Mouse (Mus musculus) lung, adult 2 months (tissue): ENCODE measurements around the gene Cdkal1. TPM values are rescaled to one million over a fixed set of nuclear protein-coding genes. Genes with fewer than 3 reads are reported as not detected.
A peak's percentile ranks its signal among the peaks of the same experiment; 100 is the strongest.

ENCODE experiments used
- DNase-seq: peaks from one replicate; pipeline ENCODE4 v3.0.0; 2022
- H3K4me1 ChIP-seq: fragments of 200-500 bp; 2 replicates; pipeline ENCODE4 v1.6.1; 2011; ENCODE audit warnings: low read length; ENCODE audit not compliant: control insufficient read depth, insufficient read depth
- H3K4me3 ChIP-seq: fragments of 200-500 bp; replicated peaks from 2 replicates; pipeline ENCODE3; 2011; ENCODE audit warnings: low read depth, mild to moderate bottlenecking, control low read depth, low read length; ENCODE audit errors: extremely low read depth
- CTCF ChIP-seq: fragments of 200-500 bp; IDR thresholded peaks from 2 replicates; pipeline ENCODE4 v1.5.1; 2011; ENCODE audit warnings: mild to moderate bottlenecking, low read length, control low read depth; ENCODE audit not compliant: insufficient read depth
- POLR2A ChIP-seq: fragments of 200-500 bp; IDR thresholded peaks from 2 replicates; pipeline ENCODE4 v1.6.1; 2011; ENCODE audit warnings: low read depth, mild to moderate bottlenecking, control low read depth, low read length, borderline replicate concordance; ENCODE audit errors: extremely low read depth
- WGBS: fragments of 180-500 bp; shearing (Covaris S2); methylation state at CpG from one replicate; pipeline ENCODE4 v1.1.7; 2018; 5-methylcytosine and 5-hydroxymethylcytosine counted together
- polyA plus RNA-seq: library from polyadenylated mRNA; depleted of rRNA; stranded (reverse); fragments of >200 nt; gene quantifications from 2 replicates; pipeline ENCODE4 v1.2.3, GENCODE M21; 2012

Cdkal1 gene
- polyA plus RNA-seq, 1 experiment: 2.6 TPM

DNA sequence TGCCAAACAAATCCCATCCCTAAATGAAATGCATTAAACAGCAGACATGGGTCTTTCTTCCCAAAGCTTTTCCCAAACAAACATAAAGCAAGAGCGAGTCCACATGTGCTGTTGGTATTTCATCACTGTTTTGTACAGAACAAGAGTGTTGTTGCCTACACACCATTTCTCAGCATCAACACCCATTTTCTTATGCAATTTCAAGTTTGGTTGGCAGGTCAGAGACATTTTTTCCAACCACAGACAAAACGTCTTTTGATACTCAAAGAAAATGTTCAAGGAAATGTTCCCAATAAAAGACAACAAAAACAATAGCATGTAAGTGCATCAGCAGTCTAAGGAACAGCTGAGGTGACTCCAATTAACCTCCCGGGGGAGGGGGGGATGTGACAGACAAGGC is 219.9 kb downstream of the Cdkal1 start:
- DNase-seq: no peak
- TF ChIP-seq POLR2A (no peak), CTCF (no peak)
- Histone ChIP-seq H3K4me1 (peaks cover 2% of the 10 kb centered on the region; the same call in 1 of the 2 replicates), H3K4me3 (no peak overlapping the region)
- WGBS: 66% methylated on average over 3 of the region's 3 CpGs

DNA sequence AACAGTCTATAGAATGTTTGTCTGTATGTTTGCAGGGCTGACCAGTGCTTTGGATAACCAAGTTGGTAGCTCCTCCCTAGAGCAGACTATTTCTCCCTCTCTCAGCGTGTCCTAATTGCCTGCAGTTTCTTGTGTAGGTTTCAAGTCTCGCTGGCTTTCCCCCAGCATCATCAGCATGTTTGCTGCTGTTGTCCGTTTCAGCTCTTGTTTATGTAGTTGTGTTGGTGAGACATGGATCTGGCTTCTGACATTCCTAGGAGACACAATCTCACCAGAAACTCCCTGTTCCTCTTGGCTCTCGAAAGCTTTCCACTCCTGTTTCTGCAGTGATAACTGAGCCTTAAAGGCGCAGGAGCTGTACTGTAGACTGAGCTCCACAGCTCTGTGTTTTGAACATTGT is 224.1 kb downstream of the Cdkal1 start:
- TF ChIP-seq POLR2A (no peak), CTCF (no peak)
- 64% methylated on average over 5 of the region's 5 CpGs for whole genome bisulfite sequencing
- Histone ChIP-seq H3K4me3 (no peak overlapping the region), H3K4me1 (peaks cover 2% of the 10 kb centered on the region; the same call in 1 of the 2 replicates)
- no peak for DNase-seq

DNA sequence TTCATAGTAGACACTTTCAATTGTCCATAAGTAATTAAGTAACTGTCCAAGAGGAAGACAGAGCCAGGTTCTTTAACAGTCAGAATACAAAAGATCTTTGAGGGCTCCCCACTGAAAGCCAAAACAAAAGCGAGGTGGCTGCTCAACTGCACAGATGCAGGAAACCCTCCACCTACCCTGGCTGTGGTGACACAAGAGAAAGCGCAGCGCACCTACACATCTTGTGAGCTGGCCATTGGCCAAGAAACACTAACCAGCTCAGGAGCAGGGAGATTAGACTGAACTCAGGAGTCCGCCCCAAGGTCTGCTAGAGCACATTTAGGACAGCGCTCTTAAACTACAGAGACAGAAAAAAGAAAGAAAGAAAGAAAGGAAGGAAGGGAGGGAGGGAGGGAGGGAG is 226.9 kb downstream of the Cdkal1 start:
- WGBS: 44% methylated on average over 4 of the region's 5 CpGs
- peaks cover 2% of the 10 kb centered on the region; the same call in 1 of the 2 replicates for H3K4me1 ChIP-seq
- no peak overlapping the region for H3K4me3 ChIP-seq
- TF ChIP-seq CTCF: no peak
- TF ChIP-seq POLR2A: no peak
- DNase-seq: peak; percentile 30

DNA sequence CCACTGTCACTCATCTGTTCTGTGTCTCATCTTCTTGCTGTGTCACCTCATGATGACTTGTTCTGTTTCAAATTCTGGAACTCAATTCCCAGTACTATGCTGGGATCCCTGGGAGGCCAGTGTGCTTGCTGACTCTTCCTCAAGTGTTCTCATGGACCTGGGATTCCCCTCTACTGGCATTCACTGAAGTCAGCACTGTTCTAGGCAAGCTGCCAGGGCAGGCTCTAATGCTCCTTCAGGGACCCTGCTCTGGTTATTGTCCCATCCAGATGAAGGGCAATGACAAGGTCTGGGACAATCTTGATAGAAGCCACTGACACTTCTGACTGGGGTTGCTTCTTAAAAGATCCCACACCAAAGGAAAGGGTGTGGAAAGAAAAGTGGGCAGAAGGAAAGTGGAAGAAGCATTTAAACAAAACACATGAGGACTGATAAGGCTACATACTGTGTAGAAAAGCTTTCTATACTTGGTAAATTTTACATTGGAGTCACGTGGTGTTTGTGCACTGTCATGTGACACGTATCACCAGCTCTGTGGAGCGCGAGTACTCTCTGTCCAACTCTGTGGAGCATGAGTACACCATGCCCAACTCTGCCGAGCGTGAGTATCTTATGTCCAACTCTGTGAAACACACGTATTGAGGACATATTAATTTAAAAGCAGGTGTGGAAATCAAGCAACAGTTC is 227.9 kb downstream of the Cdkal1 start:
- DNase-seq: no peak
- Histone ChIP-seq H3K4me1 (peaks cover 2% of the 10 kb centered on the region; the same call in 1 of the 2 replicates), H3K4me3 (no peak overlapping the region)
- TF ChIP-seq POLR2A (no peak), CTCF (no peak)
- 83% methylated on average over 7 of the region's 7 CpGs for WGBS

DNA sequence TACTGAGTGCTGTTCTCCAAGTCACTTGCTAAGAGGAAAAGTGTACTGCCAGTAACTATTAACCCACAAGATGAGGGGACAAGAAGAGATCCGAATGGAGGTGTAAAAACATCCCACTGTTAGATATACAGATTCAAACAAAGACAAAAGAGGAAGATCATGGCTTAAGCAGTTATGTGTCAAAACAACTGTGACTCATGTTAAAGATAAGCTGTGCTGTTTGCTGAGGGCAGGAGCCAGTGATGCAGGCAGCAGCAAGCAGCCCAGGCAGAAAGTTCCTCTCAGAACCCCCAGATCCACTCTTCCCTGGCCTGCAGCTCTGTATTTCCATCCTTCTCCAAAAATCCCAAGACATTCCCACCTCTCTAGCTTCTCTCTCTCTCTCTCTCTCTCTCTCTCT is 230.5 kb downstream of the Cdkal1 start:
- WGBS: 41% methylated on average over 1 of the region's 1 CpGs
- no peak for DNase-seq
- no peak for TF ChIP-seq CTCF
- TF ChIP-seq POLR2A: no peak
- no peaks in the 10 kb centered on the region for H3K4me1 ChIP-seq
- no peak overlapping the region for H3K4me3 ChIP-seq

DNA sequence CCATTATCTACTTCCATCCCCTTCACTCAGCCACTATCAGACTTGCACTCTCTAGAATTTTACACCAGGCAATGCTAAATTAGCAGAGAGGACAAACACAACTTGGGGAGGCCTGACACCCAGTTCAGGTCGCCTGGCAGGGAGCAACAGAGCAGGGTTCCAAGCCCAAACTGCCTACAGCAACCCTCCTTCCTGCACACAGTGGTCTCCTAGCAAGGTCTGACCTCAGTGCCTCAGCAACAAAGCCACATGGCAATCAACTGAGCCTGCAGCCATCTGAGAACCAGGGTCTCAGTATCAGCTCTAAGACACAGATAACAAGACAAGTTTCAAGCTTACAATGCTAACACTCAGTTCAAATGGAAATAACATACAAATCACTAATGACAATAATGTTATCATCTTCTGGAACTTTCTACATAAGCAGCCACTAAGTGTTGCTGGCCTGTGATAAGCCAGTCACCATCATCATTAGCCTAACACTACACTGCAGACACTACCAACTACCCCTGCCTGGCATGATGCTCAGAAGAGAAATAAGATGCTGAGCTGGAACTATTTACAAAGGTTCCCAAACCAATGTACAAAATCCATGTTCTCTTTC is 231.7 kb downstream of the Cdkal1 start:
- no peak for TF ChIP-seq CTCF
- WGBS: 84% methylated on average over 1 of the region's 1 CpGs
- no peaks in the 10 kb centered on the region for H3K4me1 ChIP-seq
- no peak overlapping the region for H3K4me3 ChIP-seq
- DNase-seq: no peak

DNA sequence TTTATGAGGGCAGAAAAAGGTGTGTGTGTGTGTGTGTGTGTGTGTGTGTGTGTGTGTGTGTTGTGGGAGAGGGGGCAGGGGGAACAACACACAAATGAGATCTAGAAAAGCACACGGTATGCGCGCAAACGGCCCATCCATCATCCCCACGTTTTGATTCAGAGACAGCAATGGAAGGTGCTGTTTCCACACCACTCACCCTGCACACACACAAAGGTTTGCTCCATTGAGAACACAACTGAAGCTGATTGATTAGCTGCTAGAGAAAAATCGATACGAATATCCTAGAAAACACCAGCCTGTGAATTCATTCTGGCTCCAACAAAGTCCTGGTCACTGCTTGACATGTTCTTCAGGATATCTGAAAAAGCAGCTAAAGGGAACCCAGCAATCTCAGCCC is 233.6 kb downstream of the Cdkal1 start:
- no peak for DNase-seq
- Histone ChIP-seq H3K4me3 (no peak overlapping the region), H3K4me1 (no peaks in the 10 kb centered on the region)
- WGBS: 67% methylated on average over 7 of the region's 7 CpGs
- TF ChIP-seq CTCF: no peak
- TF ChIP-seq POLR2A: no peak

DNA sequence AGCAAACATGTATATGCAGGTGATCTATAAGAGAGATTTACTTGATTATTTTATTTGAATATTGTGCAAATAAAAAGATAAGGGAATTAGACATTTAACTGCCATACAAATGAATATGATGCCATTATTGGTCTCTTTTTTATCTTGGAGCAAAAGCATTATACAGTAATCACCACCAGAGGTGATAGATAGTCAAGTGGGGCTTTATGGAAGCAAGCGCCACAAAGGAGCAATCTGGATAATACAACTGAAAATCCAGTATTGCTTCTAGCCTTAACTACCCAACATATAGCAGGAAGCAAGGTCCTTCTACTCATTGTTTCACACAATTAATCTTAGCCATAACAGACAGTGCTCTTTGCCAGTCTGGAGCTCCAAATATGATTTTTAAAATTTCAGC is 234.1 kb downstream of the Cdkal1 start:
- TF ChIP-seq POLR2A: no peak
- TF ChIP-seq CTCF: no peak
- 97% methylated on average over 1 of the region's 1 CpGs for WGBS
- DNase-seq: no peak
- Histone ChIP-seq H3K4me1 (no peaks in the 10 kb centered on the region), H3K4me3 (no peak overlapping the region)

DNA sequence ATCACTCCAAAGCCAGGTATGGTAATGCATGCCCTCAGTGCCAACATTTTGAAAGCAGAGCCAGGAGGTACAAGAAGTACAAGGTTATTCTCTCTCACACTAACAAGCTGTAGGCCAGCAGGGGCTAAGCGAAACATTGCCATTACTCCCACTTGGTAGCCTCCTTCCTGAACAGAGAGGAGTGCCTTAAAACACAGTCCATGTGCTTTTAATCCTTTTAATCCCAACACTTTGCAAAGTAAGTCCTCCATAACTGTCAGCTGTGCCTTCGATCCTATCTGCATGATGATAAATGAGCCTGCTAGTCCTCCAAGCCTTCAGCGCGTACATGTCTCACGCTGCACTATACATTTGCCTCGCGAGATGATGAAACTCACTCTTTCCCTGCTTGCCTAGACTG is 234.6 kb downstream of the Cdkal1 start:
- DNase-seq: no peak
- 78% methylated on average over 7 of the region's 7 CpGs for WGBS
- Histone ChIP-seq H3K4me1 (no peaks in the 10 kb centered on the region), H3K4me3 (no peak overlapping the region)
- TF ChIP-seq POLR2A: no peak
- TF ChIP-seq CTCF: no peak

DNA sequence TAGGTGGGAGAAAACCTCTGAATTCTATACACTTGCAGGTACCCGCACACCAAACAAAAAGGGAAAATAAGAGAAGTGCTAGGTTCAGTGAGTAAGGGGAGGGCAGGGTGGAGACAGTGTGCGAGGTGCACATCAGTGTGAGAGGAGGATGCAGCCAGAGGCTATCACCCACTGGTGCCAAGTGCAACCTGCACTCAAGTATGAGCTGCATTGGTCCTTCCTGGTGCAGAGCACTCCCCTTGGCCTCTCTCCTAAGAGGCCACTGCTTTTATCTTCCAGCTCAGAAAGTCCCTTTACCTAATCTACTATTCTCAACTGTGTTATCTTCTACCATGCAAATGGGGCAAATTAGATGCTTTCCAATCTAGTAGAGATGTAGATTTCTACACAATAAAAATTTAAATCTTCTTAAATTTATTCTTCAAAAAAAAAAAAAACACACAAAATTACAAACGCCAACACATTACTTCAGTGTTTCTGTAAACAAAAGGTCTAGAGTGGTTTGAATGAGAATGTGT is 238.8 kb downstream of the Cdkal1 start:
- 81% methylated on average over 3 of the region's 3 CpGs for WGBS
- H3K4me1 ChIP-seq: no peaks in the 10 kb centered on the region
- no peak overlapping the region for H3K4me3 ChIP-seq
- DNase-seq: no peak
- TF ChIP-seq CTCF (no peak), POLR2A (no peak)
